Mouse (Mus musculus): ENCODE measurements around the gene Dpp9.

GRCm38 (mm10) chr17:56147420-56147819, 71.3 kb downstream of the Dpp9 start:
- no peak for TF ChIP-seq CTCF (IDR thresholded peaks at IDR 0.05; ENCODE audit: control insufficient read depth, insufficient read depth, insufficient read length)
- no peak for TF ChIP-seq CEBPB (IDR thresholded peaks at IDR 0.05; ENCODE audit: low read depth)
- no peak for TF ChIP-seq USF1 (IDR thresholded peaks at IDR 0.05; ENCODE audit: low read depth)

All from C2C12 (cell line).